Mouse (Mus musculus) kidney, adult 2 months (tissue): Measurements from ENCODE around the gene Syt17.

ENCODE experiments used
- CTCF ChIP-seq: fragments of 200-500 bp; conservative IDR thresholded peaks from 2 replicates; pipeline ENCODE4 v1.5.1; 2011; ENCODE audit warnings: low read depth, mild to moderate bottlenecking, control low read depth, low read length, moderate library complexity, mixed read lengths; ENCODE audit not compliant: insufficient read depth, insufficient read length
- POLR2A ChIP-seq: fragments of 200-500 bp; IDR thresholded peaks from one replicate; pipeline ENCODE4 v1.6.1; 2011; ENCODE audit warnings: low read depth, low read length, control low read depth

GRCm38 (mm10) chr7:118461400-118462136 is 13.5 kb upstream of the Syt17 start:
- no peak for TF ChIP-seq CTCF
- no peak for TF ChIP-seq POLR2A
